Mouse (Mus musculus) cerebellum, adult 2 months (tissue): ENCODE results near the gene Slc39a11. TPM values are rescaled to one million over a fixed set of nuclear protein-coding genes. Genes with fewer than 3 reads are reported as not detected.

Source experiments
- DNase-seq, 2 experiments: peaks; one replicate each; pipeline ENCODE4 v3.0.0; 2021
- H3K27ac ChIP-seq: fragments of 200-500 bp; 2 replicates; pipeline ENCODE4 v1.5.1; 2012; ENCODE audit warnings: low read length, control low read depth, inconsistent platforms; ENCODE audit not compliant: insufficient read depth
- H3K27me3 ChIP-seq: fragments of 200-500 bp; 2 replicates; pipeline ENCODE4 v1.6.1; 2012; ENCODE audit warnings: inconsistent platforms, mild to moderate bottlenecking, low read length, moderate library complexity; ENCODE audit not compliant: control insufficient read depth, insufficient read depth
- H3K4me1 ChIP-seq: fragments of 200-500 bp; 2 replicates; pipeline ENCODE4 v1.6.1; 2011; ENCODE audit warnings: low read length; ENCODE audit not compliant: control insufficient read depth, insufficient read depth
- H3K4me3 ChIP-seq: fragments of 200-500 bp; replicated peaks from 2 replicates; pipeline ENCODE3; 2011; ENCODE audit warnings: mild to moderate bottlenecking, low read depth, low read length, control low read depth; ENCODE audit not compliant: insufficient read depth
- CTCF ChIP-seq: fragments of 200-500 bp; IDR thresholded peaks from 2 replicates; pipeline ENCODE4 v1.5.1; 2011; ENCODE audit warnings: low read depth, mild to moderate bottlenecking, control low read depth, low read length, moderate library complexity, borderline replicate concordance; ENCODE audit not compliant: insufficient read depth
- POLR2A ChIP-seq: fragments of 200-500 bp; IDR thresholded peaks from 2 replicates; pipeline ENCODE4 v1.6.1; 2011; ENCODE audit warnings: low read length, control low read depth, borderline replicate concordance; ENCODE audit not compliant: insufficient read depth
- whole genome bisulfite sequencing: fragments of 180-500 bp; shearing (Covaris S2); methylation state at CpG from one replicate; pipeline ENCODE4 v1.1.7; 2018; 5-methylcytosine and 5-hydroxymethylcytosine counted together
- polyA plus RNA-seq: library from polyadenylated mRNA; depleted of rRNA; stranded (reverse); fragments of >200 nt; gene quantifications from 2 replicates; pipeline ENCODE4 v1.2.3, GENCODE M21; 2012

Slc39a11 gene
- polyA plus RNA-seq, 1 experiment: 14.1 TPM

DNA sequence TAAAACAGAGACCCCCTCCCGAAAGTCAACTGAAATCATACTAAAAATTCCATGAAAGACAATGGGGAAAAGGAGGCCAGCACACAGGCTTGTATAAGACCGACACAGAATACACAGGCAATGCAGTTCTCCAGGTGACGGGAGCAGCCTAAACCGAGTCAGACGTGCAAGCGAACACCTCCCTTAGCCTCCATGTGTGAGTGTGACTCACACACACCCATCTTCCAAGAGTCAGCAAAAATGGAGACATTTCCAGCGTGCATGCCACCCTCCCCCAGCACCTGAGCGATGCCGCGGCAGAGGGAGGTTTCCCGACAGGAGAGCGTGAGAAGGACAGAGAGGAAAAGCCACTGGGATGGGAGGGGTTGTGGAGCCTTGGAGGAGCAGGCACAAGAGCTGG, 258.2 kb downstream of the Slc39a11 start:
- H3K27ac ChIP-seq: no peak overlapping the region
- DNase-seq: no peak
- H3K27me3 ChIP-seq: no peaks in the 10 kb centered on the region
- TF ChIP-seq POLR2A (no peak), CTCF (no peak)
- H3K4me3 ChIP-seq: no peak overlapping the region
- 97% methylated on average over 12 of the region's 12 CpGs for WGBS
- H3K4me1 ChIP-seq: no peaks in the 10 kb centered on the region; the same call in 1 of the 2 replicates

DNA sequence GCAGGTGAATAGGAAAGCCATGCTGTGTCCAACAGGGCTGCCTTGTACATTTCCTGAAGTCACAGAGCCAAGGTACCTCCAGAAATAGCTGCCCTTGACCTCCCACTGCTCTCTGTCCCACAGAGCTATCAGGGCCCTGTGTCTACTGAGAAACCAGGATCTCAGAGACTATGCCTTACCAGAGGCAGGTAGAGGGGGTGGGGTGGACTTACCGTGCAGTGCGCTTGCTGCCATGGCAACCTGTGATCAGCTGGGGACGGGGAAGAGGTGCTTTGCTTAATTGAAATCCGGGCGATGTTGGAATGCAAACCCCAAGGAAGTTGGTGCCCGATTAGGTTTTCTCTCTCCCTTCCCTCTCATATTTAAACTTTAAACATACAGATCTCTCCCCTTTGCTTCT, 260.2 kb downstream of the Slc39a11 start:
- TF ChIP-seq POLR2A (no peak), CTCF (no peak)
- Histone ChIP-seq H3K4me3 (no peak overlapping the region), H3K4me1 (no peaks in the 10 kb centered on the region; the same call in 1 of the 2 replicates), H3K27ac (no peak overlapping the region), H3K27me3 (no peaks in the 10 kb centered on the region)
- DNase-seq: peak; percentile 9 to 21
- WGBS: 45% methylated on average over 6 of the region's 6 CpGs

DNA sequence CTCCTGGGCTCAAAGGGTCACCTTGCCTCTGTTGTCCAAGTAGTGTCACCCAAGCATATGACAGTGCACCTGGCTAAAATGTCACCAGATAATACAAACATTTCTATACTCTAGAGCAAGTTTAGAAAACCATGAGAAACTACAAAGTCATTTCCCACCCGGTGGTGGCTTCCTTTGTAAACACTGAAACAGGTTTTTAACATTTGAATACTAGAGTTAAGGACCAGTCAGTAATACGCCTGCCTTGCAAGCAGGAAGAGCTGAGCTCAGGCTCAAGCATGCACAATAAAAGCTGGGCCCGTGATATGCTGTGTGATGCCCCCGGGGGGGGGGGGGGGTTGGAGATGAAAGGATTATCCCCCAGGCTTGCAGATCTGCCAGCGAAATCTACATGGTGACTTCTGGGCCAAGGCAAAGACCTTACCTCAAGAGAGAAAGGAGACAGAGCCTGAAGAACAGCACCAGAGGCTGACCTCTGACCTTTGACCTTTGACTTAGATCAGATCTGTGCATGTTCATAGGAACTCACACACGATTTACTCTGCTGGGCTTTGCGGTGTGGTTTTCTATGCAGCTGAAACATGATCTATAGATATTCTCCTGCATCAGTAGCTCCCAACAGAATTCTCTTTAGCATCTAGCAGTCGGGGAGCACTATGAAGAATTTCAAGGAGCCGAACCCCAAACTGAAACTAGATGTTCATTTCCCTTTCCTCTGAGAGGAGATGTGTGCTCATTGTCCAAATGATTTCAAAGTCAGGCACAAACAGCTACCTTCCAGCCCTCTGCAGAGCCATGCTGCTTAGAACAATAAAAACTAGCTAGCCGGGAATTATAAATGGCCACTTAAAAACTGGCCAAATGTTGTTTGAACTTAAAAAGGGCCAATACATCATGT, 267.0 kb downstream of the Slc39a11 start:
- no peak overlapping the region for H3K4me3 ChIP-seq
- DNase-seq: no peak
- H3K27ac ChIP-seq: no peak overlapping the region
- TF ChIP-seq POLR2A (no peak), CTCF (no peak)
- 59% methylated on average over 10 of the region's 10 CpGs for WGBS
- H3K27me3 ChIP-seq: no peaks in the 10 kb centered on the region
- no peaks in the 10 kb centered on the region for H3K4me1 ChIP-seq

DNA sequence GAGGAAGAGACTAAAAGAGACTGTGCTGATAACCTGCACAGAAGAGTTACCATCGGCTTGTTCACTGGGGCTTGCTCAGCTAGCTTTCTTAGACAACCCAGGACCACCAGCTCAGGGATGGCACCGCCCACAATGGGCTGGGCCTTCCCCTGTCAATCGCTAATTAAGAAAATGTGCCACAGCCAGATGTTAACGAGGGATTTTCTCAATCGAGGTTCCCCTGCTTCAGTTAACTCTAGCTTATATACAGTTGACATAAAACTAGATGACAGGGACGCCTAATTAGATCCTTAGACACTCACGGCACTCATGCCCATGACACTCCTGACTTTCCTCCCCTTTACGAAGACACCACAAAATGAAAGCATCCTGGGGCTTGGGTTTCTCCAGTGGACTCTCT, 268.3 kb downstream of the Slc39a11 start:
- DNase-seq: no peak
- Histone ChIP-seq H3K4me3 (no peak overlapping the region), H3K4me1 (no peaks in the 10 kb centered on the region), H3K27me3 (no peaks in the 10 kb centered on the region), H3K27ac (no peak overlapping the region)
- WGBS: 79% methylated on average over 8 of the region's 8 CpGs
- TF ChIP-seq CTCF (no peak), POLR2A (no peak)

DNA sequence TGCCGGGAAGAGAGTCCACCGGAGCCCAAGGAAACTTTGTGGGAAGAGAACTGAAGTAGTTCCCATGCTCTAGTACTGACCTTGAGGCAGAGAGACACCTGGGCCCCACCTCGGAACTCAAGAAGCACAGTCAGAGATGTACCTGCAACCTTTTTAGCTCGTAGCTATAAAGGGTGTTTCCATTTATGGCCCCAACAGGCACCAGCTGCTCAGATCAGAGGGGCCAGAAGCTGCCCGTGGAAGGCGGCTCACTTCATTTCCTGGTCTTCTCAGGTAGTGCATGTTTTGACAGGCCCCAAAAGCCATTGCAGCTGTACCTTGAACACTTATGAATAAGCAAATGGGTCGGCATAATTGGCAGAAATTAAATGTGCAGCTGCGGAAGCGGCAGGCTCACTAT, 271.0 kb downstream of the Slc39a11 start:
- no peak overlapping the region for H3K27ac ChIP-seq
- no peak overlapping the region for H3K4me3 ChIP-seq
- no peaks in the 10 kb centered on the region for H3K4me1 ChIP-seq
- no peak for TF ChIP-seq POLR2A
- H3K27me3 ChIP-seq: no peaks in the 10 kb centered on the region
- DNase-seq: no peak
- 62% methylated on average over 9 of the region's 9 CpGs for WGBS

DNA sequence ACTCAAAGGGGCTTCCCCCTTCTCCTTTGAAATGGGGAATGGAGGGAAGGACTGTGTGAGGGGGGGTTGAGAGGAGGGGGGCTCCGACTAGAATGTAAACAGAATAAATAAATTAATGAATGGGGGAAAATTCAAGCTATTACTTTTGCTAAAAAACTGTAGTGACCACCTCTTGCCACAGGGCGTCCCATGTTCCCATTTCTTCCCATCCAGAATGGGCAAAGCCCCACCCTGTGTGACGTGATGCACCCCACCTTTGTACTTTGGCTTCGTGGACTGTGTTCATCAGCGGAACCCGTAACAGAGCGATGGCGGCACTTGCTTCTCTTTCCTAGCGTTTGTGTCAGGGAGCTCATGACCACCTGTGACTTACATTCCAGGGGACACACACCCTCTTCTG, 273.8 kb downstream of the Slc39a11 start:
- no peak for TF ChIP-seq POLR2A
- 0 out of 2 replicates have a peak, but pooled peaks have one; percentile 19 for TF ChIP-seq CTCF
- no peak overlapping the region for H3K27ac ChIP-seq
- DNase-seq: no peak
- no peaks in the 10 kb centered on the region for H3K27me3 ChIP-seq
- WGBS: 80% methylated on average over 9 of the region's 9 CpGs
- H3K4me1 ChIP-seq: peaks cover 3% of the 10 kb centered on the region; the same call in 1 of the 2 replicates
- no peak overlapping the region for H3K4me3 ChIP-seq

DNA sequence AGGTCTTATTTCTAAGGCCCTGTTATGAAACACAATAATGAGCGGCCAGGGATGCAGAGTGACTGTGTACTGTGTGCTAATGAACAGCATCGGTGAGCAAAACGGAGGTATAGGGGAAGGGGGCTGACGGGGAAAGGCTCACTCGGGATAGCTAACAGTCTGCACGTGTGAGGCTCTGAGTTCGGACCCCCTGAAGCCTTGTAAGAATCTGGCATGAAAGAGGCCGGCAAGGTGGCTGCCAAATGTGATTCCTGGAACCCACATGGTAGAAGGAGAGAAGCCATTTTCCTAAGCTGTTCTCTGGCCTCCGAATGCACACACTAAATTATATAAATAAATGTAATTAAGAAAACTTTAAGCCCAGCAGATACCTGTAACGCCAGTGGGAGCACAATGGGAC, 276.0 kb downstream of the Slc39a11 start:
- H3K27me3 ChIP-seq: no peaks in the 10 kb centered on the region
- 61% methylated on average over 10 of the region's 10 CpGs for WGBS
- TF ChIP-seq POLR2A (no peak), CTCF (no peak)
- H3K4me3 ChIP-seq: no peak overlapping the region
- DNase-seq: no peak
- no peak overlapping the region for H3K27ac ChIP-seq
- H3K4me1 ChIP-seq: peaks cover 3% of the 10 kb centered on the region; the same call in 1 of the 2 replicates

DNA sequence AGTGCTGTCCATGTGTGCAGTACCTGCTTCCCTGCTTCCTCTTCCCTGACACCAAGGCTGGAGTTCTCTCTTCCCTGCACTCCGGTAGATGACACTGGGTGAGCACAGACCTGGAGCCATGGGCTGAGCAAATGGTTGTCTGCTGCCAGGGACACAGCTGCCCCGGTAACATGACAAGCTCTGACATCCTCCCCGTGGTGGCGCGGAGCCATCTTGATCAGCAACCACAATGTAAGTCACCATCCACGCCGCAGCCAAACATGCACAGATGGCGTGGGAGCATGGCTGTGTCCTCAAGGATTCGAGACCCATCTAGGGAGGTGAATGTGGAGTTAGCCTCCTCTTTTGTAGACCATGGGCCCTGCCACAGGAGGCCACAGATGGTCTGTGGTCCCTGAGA, 276.5 kb downstream of the Slc39a11 start:
- 26% methylated on average over 9 of the region's 9 CpGs for WGBS
- peak in 1 of 2 experiments; percentile 2 for DNase-seq
- TF ChIP-seq POLR2A (no peak), CTCF (no peak)
- Histone ChIP-seq H3K27ac (no peak overlapping the region), H3K4me1 (peaks cover 3% of the 10 kb centered on the region; the same call in 1 of the 2 replicates), H3K27me3 (no peaks in the 10 kb centered on the region), H3K4me3 (no peak overlapping the region)

DNA sequence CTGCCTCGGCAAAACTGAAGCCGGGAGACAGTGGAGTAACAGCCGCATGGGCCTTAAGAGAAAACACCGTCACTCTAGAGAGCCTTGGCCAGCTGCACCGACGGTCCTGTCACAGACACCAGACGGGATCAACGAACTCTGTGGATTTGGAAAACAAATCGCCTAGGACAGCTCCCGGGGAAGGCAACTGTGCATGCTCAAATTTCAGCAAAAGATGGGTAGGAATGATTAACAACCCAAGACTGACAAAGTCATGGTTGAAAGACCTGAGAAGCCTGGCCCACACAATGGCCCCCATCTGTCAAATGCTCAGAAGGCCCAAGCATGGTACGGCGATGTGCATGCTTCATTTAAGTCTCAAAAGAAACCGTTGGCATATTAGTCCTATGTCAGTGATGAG, 281.8 kb downstream of the Slc39a11 start:
- WGBS: 52% methylated on average over 13 of the region's 13 CpGs
- DNase-seq: no peak
- TF ChIP-seq CTCF: no peak
- TF ChIP-seq POLR2A: no peak
- no peaks in the 10 kb centered on the region for H3K4me1 ChIP-seq
- no peak overlapping the region for H3K27ac ChIP-seq
- H3K4me3 ChIP-seq: no peak overlapping the region
- H3K27me3 ChIP-seq: no peaks in the 10 kb centered on the region
